Mouse (Mus musculus) kidney, embryonic 16.5 days (tissue): Measurements from ENCODE around the gene Tlr13. TPM values are rescaled to one million over a fixed set of nuclear protein-coding genes. Genes with fewer than 3 reads are reported as not detected.

ENCODE experiments used
- ATAC-seq: fragments of 200-750 bp; cut with Nextera tagmentation; 2 replicates; pipeline ENCODE4 v1.8.0; 2017; ENCODE audit warnings: moderate TSS enrichment; ENCODE audit not compliant: low FRiP score, low TSS enrichment
- H3K27ac ChIP-seq: fragments of 300-500 bp; sonication (generic); 2 replicates; pipeline ENCODE4 v1.5.1; 2014; ENCODE audit warnings: low read length
- H3K27me3 ChIP-seq: fragments of 300-500 bp; sonication (generic); 2 replicates; pipeline ENCODE4 v1.6.1; 2014; ENCODE audit warnings: low read length, control low read depth, mixed read lengths; ENCODE audit not compliant: insufficient read depth
- H3K36me3 ChIP-seq: fragments of 300-500 bp; sonication (generic); 2 replicates; pipeline ENCODE4 v1.6.1; 2014; ENCODE audit warnings: low read length, control low read depth, mixed read lengths; ENCODE audit not compliant: insufficient read depth
- H3K4me1 ChIP-seq: fragments of 300-500 bp; sonication (generic); 2 replicates; pipeline ENCODE4 v1.6.1; 2014; ENCODE audit warnings: low read length, control low read depth, mixed read lengths; ENCODE audit not compliant: insufficient read depth
- H3K4me2 ChIP-seq: fragments of 300-500 bp; sonication (generic); replicated peaks from 2 replicates; pipeline ENCODE4 v1.6.1; 2014; ENCODE audit warnings: low read depth, low read length
- H3K4me3 ChIP-seq: fragments of 300-500 bp; sonication (generic); 2 replicates; pipeline ENCODE4 v1.5.1; 2014; ENCODE audit warnings: mild to moderate bottlenecking, low read length
- H3K9ac ChIP-seq: fragments of 300-500 bp; sonication (generic); replicated peaks from 2 replicates; pipeline ENCODE4 v1.6.1; 2014; ENCODE audit warnings: low read length
- H3K9me3 ChIP-seq: fragments of 300-500 bp; sonication (generic); 2 replicates; pipeline ENCODE4 v1.6.1; 2016; ENCODE audit warnings: low read length, control low read depth
- WGBS: fragments of 180-500 bp; shearing (Covaris S2); extraction: QIAGEN DNeasy Blood & Tissue Kit; methylation state at CpG from one replicate; pipeline ENCODE4 v1.1.7; 2014; 5-methylcytosine and 5-hydroxymethylcytosine counted together
- polyA plus RNA-seq: library from polyadenylated mRNA; unstranded; fragments of >200 nt; fragmentation: Nextera tagmentation; extraction: Ambion mirVana; gene quantifications from 2 replicates; pipeline ENCODE4 v1.2.1, GENCODE M21; 2015

Gene Tlr13
- polyA plus RNA-seq, result 0.40 and 0.44 TPM in 2 replicates

- Histone ChIP-seq H3K27ac (no peak within 1 kb of the TSS), H3K4me2 (no peak within 1 kb of the TSS), H3K27me3 (peaks cover 6% of the 10 kb centered on the region; the same call in 1 of the 2 replicates), H3K36me3 (no peaks in the 10 kb centered on the region), H3K4me1 (no peaks in the 10 kb centered on the region), H3K9ac (no peak within 1 kb of the TSS), H3K4me3 (no peak within 1 kb of the TSS), H3K9me3 (no peaks in the 10 kb centered on the region)
- WGBS, result 81% methylated on average over 6 of the region's 6 CpGs
- ATAC-seq, result no peak
Observed at GRCm38 (mm10) chrX:106142936-106143335, at the start of gene Tlr13. Tlr13 (plus strand) TSS chrX:106143204.

DNA sequence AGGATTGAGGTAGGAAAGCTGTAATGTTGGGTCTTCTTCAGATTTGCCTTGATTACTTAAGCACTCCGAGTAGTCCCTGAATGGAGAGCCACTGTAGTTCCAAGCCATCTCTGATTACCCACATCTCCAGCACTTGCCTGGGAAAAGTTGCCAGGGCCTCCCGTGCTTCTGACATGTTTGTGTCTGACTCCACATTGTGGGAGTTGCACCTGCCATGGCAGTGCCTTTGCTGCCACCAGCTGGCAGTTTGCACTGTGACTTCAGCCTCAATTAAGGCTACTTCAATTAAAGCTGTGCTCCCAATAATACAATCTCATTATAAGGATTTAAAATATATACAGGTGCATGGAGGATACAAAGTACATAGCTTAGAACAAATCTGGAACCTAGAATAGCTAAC is 37.5 kb upstream of the Tlr13 start:
- H3K9me3 ChIP-seq, result no peaks in the 10 kb centered on the region
- no peak overlapping the region for H3K4me3 ChIP-seq
- 48% methylated on average over 2 of the region's 2 CpGs for WGBS
- peaks cover 11% of the 10 kb centered on the region; the same call in 1 of the 2 replicates for H3K36me3 ChIP-seq
- no peaks in the 10 kb centered on the region for H3K4me1 ChIP-seq
- ATAC-seq, result peak; percentile 54; the same call in 1 of the 2 replicates
- no peaks in the 10 kb centered on the region; the same call in 1 of the 2 replicates for H3K27me3 ChIP-seq
- H3K9ac ChIP-seq, result no peak overlapping the region
- H3K4me2 ChIP-seq, result no peak overlapping the region
- no peak overlapping the region for H3K27ac ChIP-seq

GRCm38 (mm10) chrX:106113881-106114280 is 29.1 kb upstream of the Tlr13 start:
- Histone ChIP-seq H3K4me3 (no peak overlapping the region), H3K9ac (no peak overlapping the region), H3K4me2 (no peak overlapping the region), H3K27ac (no peak overlapping the region), H3K36me3 (peaks cover 8% of the 10 kb centered on the region; the same call in 1 of the 2 replicates), H3K4me1 (no peaks in the 10 kb centered on the region), H3K27me3 (no peaks in the 10 kb centered on the region; the same call in 1 of the 2 replicates), H3K9me3 (no peaks in the 10 kb centered on the region)
- ATAC-seq, result no peak
- 88% methylated on average over 4 of the region's 4 CpGs for WGBS

- Histone ChIP-seq H3K9me3 (no peaks in the 10 kb centered on the region), H3K36me3 (peaks cover 10% of the 10 kb centered on the region; the same call in 1 of the 2 replicates), H3K4me2 (no peak overlapping the region), H3K27me3 (peaks cover 2% of the 10 kb centered on the region; the same call in 1 of the 2 replicates), H3K4me1 (no peaks in the 10 kb centered on the region), H3K4me3 (no peak overlapping the region), H3K27ac (no peak overlapping the region), H3K9ac (no peak overlapping the region)
- WGBS, result 81% methylated on average over 1 of the region's 1 CpGs
- no peak for ATAC-seq
Observed at GRCm38 (mm10) chrX:106114674-106115073, 28.3 kb upstream of the Tlr13 start.

DNA sequence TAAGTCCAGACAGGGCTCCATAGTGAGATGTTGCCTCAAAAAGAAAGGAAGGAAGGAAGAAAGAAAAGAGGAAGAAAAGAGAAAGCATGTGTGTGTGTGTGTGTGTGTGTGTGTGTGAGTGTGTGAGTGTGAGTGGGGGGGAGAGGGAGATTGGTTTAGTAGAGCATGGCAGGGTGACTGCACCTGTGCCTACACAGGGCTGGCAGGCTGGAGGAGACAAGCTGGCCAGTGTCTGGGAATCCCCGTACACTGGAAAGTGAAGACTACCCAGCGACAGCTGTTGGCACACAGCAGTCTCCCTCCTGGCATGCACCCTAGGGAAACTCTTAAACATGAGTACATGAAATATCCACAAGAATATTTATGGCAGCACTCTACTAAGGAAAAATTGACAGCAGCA is 20.2 kb upstream of the Tlr13 start:
- 82% methylated on average over 2 of the region's 2 CpGs for WGBS
- H3K4me1 ChIP-seq, result no peaks in the 10 kb centered on the region
- no peak for ATAC-seq

DNA sequence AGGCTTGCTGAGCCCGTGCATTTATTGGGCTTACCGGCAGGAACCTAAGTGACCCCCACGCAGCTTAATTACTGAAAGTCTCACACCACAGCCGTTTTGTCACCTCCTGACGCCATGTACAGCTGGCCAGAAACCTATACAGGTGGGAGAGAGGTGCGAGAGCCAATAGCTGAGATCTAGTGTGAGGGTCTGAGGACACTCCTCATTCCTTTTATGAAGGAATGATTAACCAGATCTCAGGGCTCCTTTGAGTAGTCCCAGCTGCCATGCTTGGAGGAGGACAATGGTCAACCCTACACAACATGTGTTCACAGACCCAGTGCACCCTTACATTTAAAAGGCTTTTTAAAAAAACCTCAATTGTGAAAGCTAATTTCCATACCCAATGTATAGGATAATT is 14.7 kb upstream of the Tlr13 start:
- H3K4me2 ChIP-seq, result no peak overlapping the region
- peak; percentile 69; the same call in 1 of the 2 replicates for ATAC-seq
- no peaks in the 10 kb centered on the region for H3K27me3 ChIP-seq
- no peak overlapping the region for H3K4me3 ChIP-seq
- 69% methylated on average over 6 of the region's 6 CpGs for WGBS
- 0 out of 2 replicates have a peak, but pooled peaks cover 2% of the 10 kb centered on the region for H3K36me3 ChIP-seq
- H3K4me1 ChIP-seq, result no peaks in the 10 kb centered on the region
- no peak overlapping the region for H3K9ac ChIP-seq
- H3K9me3 ChIP-seq, result no peaks in the 10 kb centered on the region
- no peak overlapping the region for H3K27ac ChIP-seq

More for the DNA sequence above, 20.2 kb upstream of the Tlr13 start:
- H3K9ac ChIP-seq, result no peak overlapping the region
- 0 out of 2 replicates have a peak, but pooled peaks cover 2% of the 10 kb centered on the region for H3K27me3 ChIP-seq
- H3K9me3 ChIP-seq, result no peaks in the 10 kb centered on the region
- no peak overlapping the region for H3K4me3 ChIP-seq
- no peak overlapping the region for H3K27ac ChIP-seq
- peaks cover 11% of the 10 kb centered on the region; the same call in 1 of the 2 replicates for H3K36me3 ChIP-seq
- no peak overlapping the region for H3K4me2 ChIP-seq

- H3K9ac ChIP-seq, result no peak overlapping the region
- no peaks in the 10 kb centered on the region for H3K4me1 ChIP-seq
- H3K27ac ChIP-seq, result no peak overlapping the region
- no peaks in the 10 kb centered on the region for H3K36me3 ChIP-seq
- H3K4me3 ChIP-seq, result no peak overlapping the region
- H3K4me2 ChIP-seq, result no peak overlapping the region
- H3K27me3 ChIP-seq, result peaks cover 2% of the 10 kb centered on the region; the same call in 1 of the 2 replicates
- ATAC-seq, result no peak
- WGBS, result 89% methylated on average over 4 of the region's 4 CpGs
- no peaks in the 10 kb centered on the region for H3K9me3 ChIP-seq
Observed at GRCm38 (mm10) chrX:106129877-106130276, 13.1 kb upstream of the Tlr13 start.

- no peaks in the 10 kb centered on the region for H3K36me3 ChIP-seq
- WGBS, result 70% methylated on average over 3 of the region's 3 CpGs
Observed at GRCm38 (mm10) chrX:106134916-106135315, 8.1 kb upstream of the Tlr13 start.

GRCm38 (mm10) chrX:106135484-106135883 is 7.5 kb upstream of the Tlr13 start:
- Histone ChIP-seq H3K4me1 (no peaks in the 10 kb centered on the region), H3K27ac (no peak overlapping the region), H3K9ac (no peak overlapping the region), H3K36me3 (no peaks in the 10 kb centered on the region), H3K4me3 (no peak overlapping the region), H3K27me3 (peaks cover 8% of the 10 kb centered on the region; the same call in 1 of the 2 replicates), H3K4me2 (no peak overlapping the region), H3K9me3 (no peaks in the 10 kb centered on the region)
- no peak for ATAC-seq
- WGBS, result 75% methylated on average over 4 of the region's 4 CpGs

More at GRCm38 (mm10) chrX:106134916-106135315, 8.1 kb upstream of the Tlr13 start:
- Histone ChIP-seq H3K4me1 (no peaks in the 10 kb centered on the region), H3K9ac (no peak overlapping the region), H3K27me3 (peaks cover 8% of the 10 kb centered on the region; the same call in 1 of the 2 replicates), H3K9me3 (no peaks in the 10 kb centered on the region), H3K4me2 (no peak overlapping the region), H3K27ac (no peak overlapping the region), H3K4me3 (no peak overlapping the region)
- no peak for ATAC-seq

- no peak overlapping the region for H3K9ac ChIP-seq
- WGBS, result 52% methylated on average over 12 of the region's 12 CpGs
- no peaks in the 10 kb centered on the region for H3K9me3 ChIP-seq
- no peak overlapping the region for H3K4me3 ChIP-seq
- peaks cover 8% of the 10 kb centered on the region; the same call in 1 of the 2 replicates for H3K27me3 ChIP-seq
- ATAC-seq, result peak; percentile 42
- H3K27ac ChIP-seq, result no peak overlapping the region
- no peaks in the 10 kb centered on the region for H3K4me1 ChIP-seq
- H3K4me2 ChIP-seq, result no peak overlapping the region; the same call in 1 of the 2 replicates
- H3K36me3 ChIP-seq, result no peaks in the 10 kb centered on the region
Observed at GRCm38 (mm10) chrX:106135916-106136575, 7.0 kb upstream of the Tlr13 start.
